In the genomic region with DNA sequence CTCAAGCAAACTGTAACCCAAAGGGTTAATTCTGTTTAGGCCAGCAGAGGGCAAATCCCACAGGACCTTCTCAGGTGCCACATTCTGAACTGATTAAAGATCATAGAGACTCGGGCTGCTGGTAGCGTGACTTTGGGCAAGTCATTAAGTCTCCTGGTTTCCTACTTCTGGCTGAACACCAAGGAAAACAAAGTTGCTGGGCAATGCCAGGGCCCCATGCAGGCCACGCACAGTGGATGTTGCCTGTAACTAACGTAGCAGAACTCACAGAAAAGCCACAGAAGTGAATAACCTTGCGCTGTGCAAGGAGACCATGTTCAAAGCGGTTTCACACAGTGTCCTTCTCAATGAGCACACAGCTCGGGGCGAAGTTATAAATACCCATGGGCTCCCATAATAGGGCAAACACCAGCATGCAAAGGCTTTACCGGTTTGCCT, we compare ENCODE assay signal across 10 mouse cellular contexts.
DNase-seq lines count a peak whose midpoint lies in the region; ATAC-seq and TF ChIP-seq lines count a peak whose summit lies in the region.
"Had no signal": no experiment of that assay in that cellular context is flagged by ENCODE, and none has a peak within 500 bp of the region (broad histone marks: within the 10 kb centered on the region; RNA-seq: fewer than 3 reads in every experiment).

No protein-coding gene starts in this region.

- no peak overlapping the region for H3K27ac ChIP-seq in midbrain, postnatal 0 days (ENCODE audit: low read depth, low read length)
- no peak overlapping the region for H3K27ac ChIP-seq in midbrain, embryonic 15.5 days
- H3K27ac ChIP-seq in embryonic fibroblast, embryonic 13.5 days (ENCODE audit: insufficient read depth, low read length), result peak overlapping the region; percentile 35; the same call in 1 of the 2 replicates
- H3K27ac ChIP-seq in stomach, embryonic 16.5 days (ENCODE audit: low read length), result peak overlapping the region; percentile 21; the same call in 1 of the 2 replicates
- H3K27ac ChIP-seq: hindbrain, embryonic 15.5 days had no signal

- no peak for TF ChIP-seq POLR2A in embryonic fibroblast, embryonic 13.5 days (IDR thresholded peaks at IDR 0.05; ENCODE audit: low read depth, low read length)

- H3K27me3 ChIP-seq in midbrain, postnatal 0 days (ENCODE audit: insufficient read depth, low read length), result no peaks in the 10 kb centered on the region
- no peaks in the 10 kb centered on the region for H3K27me3 ChIP-seq in midbrain, embryonic 15.5 days (replicated peaks)
- H3K27me3 ChIP-seq in stomach, embryonic 16.5 days (ENCODE audit: control insufficient read depth, insufficient read depth, low read length), result no peaks in the 10 kb centered on the region
- H3K27me3 ChIP-seq: hindbrain, embryonic 15.5 days had no signal

- TF ChIP-seq CTCF in midbrain, postnatal 0 days (IDR thresholded peaks at IDR 0.05), result peak; percentile 9; the same call in 1 of the 2 replicates
- TF ChIP-seq CTCF in embryonic fibroblast, embryonic 13.5 days (IDR thresholded peaks at IDR 0.05; ENCODE audit: borderline replicate concordance, insufficient read depth, low read length), result no peak

- DNase-seq in midbrain, postnatal 0 days (ENCODE audit: low spot score), result peak; percentile 40
- peak; percentile 71 for DNase-seq in kidney, adult 9 months
- DNase-seq in frontal cortex, postnatal 14 days (ENCODE audit: low spot score in 2 of 2), result no peak
- no peak for DNase-seq in gastrocnemius, adult 8-10 months (ENCODE audit: low spot score in 2 of 2)
- no peak for DNase-seq in right cerebral cortex, postnatal 36 days (ENCODE audit: low spot score in 2 of 2)

- H3K4me3 ChIP-seq in midbrain, postnatal 0 days (ENCODE audit: low read depth, low read length), result no peak overlapping the region
- H3K4me3 ChIP-seq in midbrain, embryonic 15.5 days, result no peak overlapping the region
- H3K4me3 ChIP-seq in embryonic fibroblast, embryonic 13.5 days (ENCODE audit: insufficient read depth, low read length), result no peak overlapping the region
- no peak overlapping the region for H3K4me3 ChIP-seq in stomach, embryonic 16.5 days (replicated peaks; ENCODE audit: low read length)
- H3K4me3 ChIP-seq: hindbrain, embryonic 15.5 days had no signal

- no peaks in the 10 kb centered on the region for H3K36me3 ChIP-seq in midbrain, postnatal 0 days (ENCODE audit: insufficient read depth, low read length)
- no peaks in the 10 kb centered on the region for H3K36me3 ChIP-seq in midbrain, embryonic 15.5 days (replicated peaks)
- H3K36me3 ChIP-seq in stomach, embryonic 16.5 days (ENCODE audit: control insufficient read depth, insufficient read depth, low read length), result no peaks in the 10 kb centered on the region
- H3K36me3 ChIP-seq: hindbrain, embryonic 15.5 days had no signal

- H3K9me3 ChIP-seq in midbrain, postnatal 0 days (ENCODE audit: low read length), result no peaks in the 10 kb centered on the region
- H3K9me3 ChIP-seq in midbrain, embryonic 15.5 days, result no peaks in the 10 kb centered on the region
- no peaks in the 10 kb centered on the region for H3K9me3 ChIP-seq in stomach, embryonic 16.5 days (replicated peaks; ENCODE audit: control insufficient read depth, low read length)
- H3K9me3 ChIP-seq: hindbrain, embryonic 15.5 days had no signal

- H3K4me2 ChIP-seq in midbrain, postnatal 0 days (ENCODE audit: low read depth, low read length, poor library complexity, severe bottlenecking), result no peak overlapping the region
- H3K4me2 ChIP-seq in midbrain, embryonic 15.5 days, result no peak overlapping the region
- H3K4me2 ChIP-seq in stomach, embryonic 16.5 days (ENCODE audit: low read depth, low read length), result no peak overlapping the region
- H3K4me2 ChIP-seq: hindbrain, embryonic 15.5 days had no signal

- H3K9ac ChIP-seq in midbrain, postnatal 0 days (replicated peaks; ENCODE audit: low read length, poor library complexity, severe bottlenecking), result no peak overlapping the region
- no peak overlapping the region for H3K9ac ChIP-seq in midbrain, embryonic 15.5 days
- no peak overlapping the region for H3K9ac ChIP-seq in stomach, embryonic 16.5 days (ENCODE audit: low read length)
- H3K9ac ChIP-seq: hindbrain, embryonic 15.5 days had no signal

- ATAC-seq in midbrain, postnatal 0 days (ENCODE audit: low FRiP score), result no peak
- ATAC-seq in midbrain, embryonic 15.5 days (replicated peaks), result no peak
- no peak for ATAC-seq in stomach, embryonic 16.5 days (ENCODE audit: insufficient read depth, low FRiP score)
- ATAC-seq: lung, postnatal 0 days had no signal

- 40% methylated on average over 9 of the region's 9 CpGs for WGBS in midbrain, postnatal 0 days
- 53% methylated on average over 9 of the region's 9 CpGs for WGBS in midbrain, embryonic 15.5 days
- 48% methylated on average over 9 of the region's 9 CpGs for WGBS in stomach, embryonic 16.5 days

- H3K4me1 ChIP-seq in midbrain, postnatal 0 days (ENCODE audit: insufficient read depth, low read length), result no peaks in the 10 kb centered on the region
- peaks cover 10% of the 10 kb centered on the region; the same call in 1 of the 2 replicates for H3K4me1 ChIP-seq in midbrain, embryonic 15.5 days
- H3K4me1 ChIP-seq in embryonic fibroblast, embryonic 13.5 days (ENCODE audit: control insufficient read depth, insufficient read depth, low read length), result peaks cover 2% of the 10 kb centered on the region; the same call in 1 of the 2 replicates
- H3K4me1 ChIP-seq in stomach, embryonic 16.5 days (ENCODE audit: control insufficient read depth, insufficient read depth, low read length), result peaks cover 11% of the 10 kb centered on the region; the same call in 1 of the 2 replicates

Comparison
In these comparisons a context has a peak if more than half of its experiments do, and no peak if none do; other contexts are left out.
1. DNase-seq: peak in midbrain, postnatal 0 days (single experiment) and kidney, adult 9 months (single experiment); none in frontal cortex, postnatal 14 days (0 of 2), gastrocnemius, adult 8-10 months (0 of 2) and right cerebral cortex, postnatal 36 days (0 of 2).
2. H3K27ac ChIP-seq: peak in embryonic fibroblast, embryonic 13.5 days (single experiment) and stomach, embryonic 16.5 days (single experiment); none in midbrain, postnatal 0 days (single experiment) and midbrain, embryonic 15.5 days (single experiment).